9 mouse cellular contexts compared by ENCODE assay signal in genomic region chr9:121928498-121928897, GRCm38 (mm10). TPM values are rescaled to one million over a fixed set of nuclear protein-coding genes. Genes with fewer than 3 reads are reported as not detected.
DNase-seq lines count a peak whose midpoint lies in the region; ATAC-seq and TF ChIP-seq lines count a peak whose summit lies in the region.
"Had no signal": no experiment of that assay in that cellular context is flagged by ENCODE, and none has a peak within 500 bp of the region (broad histone marks: within the 10 kb centered on the region; RNA-seq: fewer than 3 reads in every experiment).

No protein-coding gene starts in this region.

- H3K36me3 ChIP-seq in kidney, adult 2 months (ENCODE audit: control insufficient read depth, insufficient read depth, low read length) = no peaks in the 10 kb centered on the region
- no peaks in the 10 kb centered on the region for H3K36me3 ChIP-seq in G1E (replicated peaks)

- 26% methylated on average over 2 of the region's 2 CpGs for WGBS in kidney, adult 2 months

- ATAC-seq in G1E (ENCODE audit: extremely low read depth, insufficient number of reproducible peaks, low FRiP score, poor library complexity, severe bottlenecking) = no peak
- peak; percentile 83 for ATAC-seq in granulocyte monocyte progenitor cell, adult 5-6 weeks (replicated peaks; ENCODE audit: poor library complexity, severe bottlenecking)

- H3K27ac ChIP-seq in kidney, adult 2 months (ENCODE audit: insufficient read depth, low read depth, low read length) = no peak overlapping the region

- no peak for TF ChIP-seq POLR2A in kidney, adult 2 months (IDR thresholded peaks at IDR 0.05; ENCODE audit: low read depth, low read length)

- H3K9me3 ChIP-seq in G1E (replicated peaks) = no peaks in the 10 kb centered on the region

- TF ChIP-seq CTCF in kidney, adult 2 months (conservative IDR thresholded peaks at IDR 0.05; ENCODE audit: insufficient read depth, insufficient read length, low read depth, low read length) = peak; percentile 77
- TF ChIP-seq CTCF in G1E (IDR thresholded peaks at IDR 0.05; ENCODE audit: low read depth, low read length) = peak; percentile 97

- no peak overlapping the region for H3K4me3 ChIP-seq in kidney, adult 2 months (ENCODE audit: insufficient read depth, low read depth, low read length)
- no peak overlapping the region for H3K4me3 ChIP-seq in G1E (ENCODE audit: low read depth, low read length)

- no peaks in the 10 kb centered on the region for H3K27me3 ChIP-seq in kidney, adult 2 months (replicated peaks; ENCODE audit: control insufficient read depth, insufficient read depth, low read length)
- peaks cover 7% of the 10 kb centered on the region for H3K27me3 ChIP-seq in G1E (ENCODE audit: insufficient read depth, low read length)

- intact Hi-C loops in left cerebral cortex, postnatal 36 days (cut with DNase I) = loop anchor here (5.0 kb wide), 1 partner anchor 46 kb away; no protein-coding TSS in a partner anchor

- peak; percentile 46 for DNase-seq in kidney, adult 2 months
- no peak for DNase-seq in kidney, adult 11 months
- DNase-seq in G1E (ENCODE audit: low spot score) = no peak
- peak; percentile 48 for DNase-seq in c-Kit-positive CD71-positive TER-119-positive erythroid progenitor cells, embryonic 14.5 days (ENCODE audit: low spot score)
- DNase-seq in left cerebral cortex, postnatal 36 days (ENCODE audit: low spot score in 2 of 2) = peak; percentile 67 to 71
- DNase-seq in retina, postnatal 1 day = peak; percentile 59
- no peak for DNase-seq in yolk sac, embryonic 10.5 days (ENCODE audit: low spot score)

- H3K4me1 ChIP-seq in kidney, adult 2 months (ENCODE audit: control insufficient read depth, insufficient read depth, low read length) = no peaks in the 10 kb centered on the region
- no peaks in the 10 kb centered on the region for H3K4me1 ChIP-seq in G1E (ENCODE audit: insufficient read depth, low read depth, low read length)

RNA-seq across cellular contexts. Expression of gene Cyp8b1, which starts 12.4 kb away (rescaled TPM):
- 0.16 and 0.39 TPM in 2 replicates for polyA plus RNA-seq in kidney, adult 2 months (2012; rRNA removed)
- total RNA-seq in G1E (2014; fragmentation: Nextera tagmentation) (not detected in 2 replicates), G1E (2017) (0.12 TPM in 1 of 2 replicates, not detected in the other)
- polyA plus RNA-seq in G1E (2012) = not detected in 2 replicates
- not detected in 2 replicates for total RNA-seq in granulocyte monocyte progenitor cell, adult 5-6 weeks (2014; fragmentation: Nextera tagmentation)
- total RNA-seq in granulocyte monocyte progenitor cell, adult 5-6 weeks (2017) = not detected in 2 replicates
- total RNA-seq in left cerebral cortex, postnatal 36 days (2021) = not detected
- polyA plus RNA-seq: frontal cortex, adult 2 months had no signal

RNA-seq across cellular contexts. Expression of gene Fam198a, which starts 22.3 kb away (rescaled TPM):
- 0.25 and 0.65 TPM in 2 replicates for polyA plus RNA-seq in kidney, adult 2 months (2012; rRNA removed)
- total RNA-seq in G1E (2014; fragmentation: Nextera tagmentation) (not detected in 2 replicates), G1E (2017) (0.17 TPM in 1 of 2 replicates, not detected in the other)
- polyA plus RNA-seq in G1E (2012) = not detected in 2 replicates
- total RNA-seq in granulocyte monocyte progenitor cell, adult 5-6 weeks (2014; fragmentation: Nextera tagmentation) = 0.17 TPM in 1 of 2 replicates, not detected in the other
- total RNA-seq in granulocyte monocyte progenitor cell, adult 5-6 weeks (2017) = 0.17 TPM in 1 of 2 replicates, not detected in the other
- total RNA-seq in left cerebral cortex, postnatal 36 days (2021) = 1 to 10 TPM; 5.2 to 5.4 TPM

RNA-seq across cellular contexts. Expression of gene Ackr2, which starts 30.3 kb away (rescaled TPM):
- polyA plus RNA-seq in kidney, adult 2 months (2012; rRNA removed) = 0.94 and 1.1 TPM in 2 replicates
- total RNA-seq in G1E (2014; fragmentation: Nextera tagmentation) (not detected in 2 replicates), G1E (2017) (0.11 and 0.12 TPM in 2 replicates)
- not detected in 2 replicates for polyA plus RNA-seq in G1E (2012)
- not detected in 2 replicates for total RNA-seq in granulocyte monocyte progenitor cell, adult 5-6 weeks (2014; fragmentation: Nextera tagmentation)
- not detected in 2 replicates for total RNA-seq in granulocyte monocyte progenitor cell, adult 5-6 weeks (2017)
- total RNA-seq in left cerebral cortex, postnatal 36 days (2021) = 1 to 10 TPM; 7.3 to 8.4 TPM

Comparison
In these comparisons a context has a peak if more than half of its experiments do, and no peak if none do; other contexts are left out.
1. DNase-seq: peak in kidney, adult 2 months (single experiment), c-Kit-positive CD71-positive TER-119-positive erythroid progenitor cells, embryonic 14.5 days (single experiment), left cerebral cortex, postnatal 36 days (2 of 2) and retina, postnatal 1 day (single experiment); none in kidney, adult 11 months (single experiment), G1E (single experiment) and yolk sac, embryonic 10.5 days (single experiment).
2. RNA of gene Fam198a, which starts 22.3 kb away (total RNA-seq): 5.2 to 5.4 TPM in left cerebral cortex, postnatal 36 days; 0.17 TPM in G1E and 0.17 TPM in granulocyte monocyte progenitor cell, adult 5-6 weeks; every median in the first group is over 4 times any median in the second.
3. RNA of gene Ackr2, which starts 30.3 kb away (total RNA-seq): 7.3 to 8.4 TPM in left cerebral cortex, postnatal 36 days; 0.11 to 0.12 TPM in G1E and not detected in granulocyte monocyte progenitor cell, adult 5-6 weeks; every median in the first group is over 4 times any median in the second.